Mouse (Mus musculus): ENCODE data around the gene Itpr2. TPM values are rescaled to one million over a fixed set of nuclear protein-coding genes. Genes with fewer than 3 reads are reported as not detected.

Itpr2 gene
- total and polyA plus RNA-seq, 3 experiments = 2.3 to 46.0 (median 37.6) TPM

DNA sequence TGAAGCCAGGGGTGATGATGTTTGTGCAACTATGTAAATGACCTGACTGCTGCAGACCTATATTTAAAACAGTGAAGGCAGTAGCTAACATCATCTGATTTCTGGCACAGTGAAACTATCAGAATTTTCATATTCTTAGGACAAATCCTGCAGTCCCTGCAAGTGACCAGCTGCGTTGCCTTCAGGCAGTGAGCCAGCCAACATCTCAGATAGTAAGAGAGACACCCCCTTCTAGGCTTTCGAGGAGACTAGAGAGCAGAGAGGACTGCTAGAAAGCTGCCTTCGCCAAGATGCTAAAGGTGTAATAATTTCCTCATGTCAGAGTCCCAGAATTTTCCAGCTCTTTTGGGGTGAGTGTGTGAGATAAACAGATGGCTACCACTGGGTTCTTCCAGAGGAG lies 388.0 kb downstream of the Itpr2 start:
- no peaks in the 10 kb centered on the region for H3K4me1 ChIP-seq (ENCODE audit: insufficient read depth, low read depth, low read length)
- no peak overlapping the region for H3K4me3 ChIP-seq (ENCODE audit: low read depth, low read length)
- H3K36me3 ChIP-seq (replicated peaks) = peaks cover 8% of the 10 kb centered on the region
- DNase-seq (ENCODE audit: low spot score) (no peak), ATAC-seq (ENCODE audit: extremely low read depth, insufficient number of reproducible peaks, low FRiP score, poor library complexity, severe bottlenecking) (no peak)
- no peak for TF ChIP-seq CTCF (IDR thresholded peaks at IDR 0.05; ENCODE audit: low read depth, low read length)
- TF ChIP-seq GATA2 (IDR thresholded peaks at IDR 0.05; ENCODE audit: borderline replicate concordance, low read depth, low read length) = no peak
- TF ChIP-seq GATA1 (IDR thresholded peaks at IDR 0.05; ENCODE audit: borderline replicate concordance, low read length) = no peak
- no peak for TF ChIP-seq POLR2AphosphoS5 (IDR thresholded peaks at IDR 0.05; ENCODE audit: insufficient replicate concordance, low read depth, low read length)
- TF ChIP-seq TAL1 (conservative IDR thresholded peaks at IDR 0.05; ENCODE audit: low read depth, low read length) = no peak
- H3K9me3 ChIP-seq (replicated peaks) = peaks cover 2% of the 10 kb centered on the region; the same call in 1 of the 2 replicates
- no peaks in the 10 kb centered on the region for H3K27me3 ChIP-seq (ENCODE audit: insufficient read depth, low read length)

DNA sequence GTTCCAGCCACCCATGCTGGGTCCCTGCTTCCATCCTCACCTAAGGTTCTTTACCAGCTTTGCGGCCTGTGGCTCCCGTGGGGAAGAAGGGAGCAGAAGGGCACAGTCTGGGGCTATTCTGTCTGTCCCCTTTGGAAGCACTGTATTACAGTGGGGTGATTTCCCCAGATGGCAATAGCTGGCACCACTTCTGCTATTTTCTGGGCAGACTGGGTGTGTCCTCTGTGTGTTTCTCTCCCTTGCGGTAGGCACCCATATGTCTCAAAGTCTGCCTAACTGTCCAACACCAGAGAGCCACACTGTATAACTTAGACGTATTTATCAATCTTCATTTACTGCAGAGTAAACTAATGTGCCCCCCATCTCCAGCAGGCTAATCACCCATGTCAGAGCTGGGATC lies 388.9 kb downstream of the Itpr2 start:
- DNase-seq (ENCODE audit: low spot score) = no peak
- Histone ChIP-seq H3K27me3 (ENCODE audit: insufficient read depth, low read length) (no peaks in the 10 kb centered on the region), H3K9me3 (replicated peaks) (peaks cover 2% of the 10 kb centered on the region; the same call in 1 of the 2 replicates), H3K4me1 (ENCODE audit: insufficient read depth, low read depth, low read length) (no peaks in the 10 kb centered on the region), H3K36me3 (replicated peaks) (peaks cover 8% of the 10 kb centered on the region), H3K4me3 (ENCODE audit: low read depth, low read length) (no peak overlapping the region)
- TF ChIP-seq GATA1 (IDR thresholded peaks at IDR 0.05; ENCODE audit: borderline replicate concordance, low read length) (no peak), GATA2 (IDR thresholded peaks at IDR 0.05; ENCODE audit: borderline replicate concordance, low read depth, low read length) (no peak), TAL1 (conservative IDR thresholded peaks at IDR 0.05; ENCODE audit: low read depth, low read length) (no peak), CTCF (IDR thresholded peaks at IDR 0.05; ENCODE audit: low read depth, low read length) (no peak), POLR2AphosphoS5 (IDR thresholded peaks at IDR 0.05; ENCODE audit: insufficient replicate concordance, low read depth, low read length) (no peak)
- ATAC-seq (ENCODE audit: extremely low read depth, insufficient number of reproducible peaks, low FRiP score, poor library complexity, severe bottlenecking) = no peak

DNA sequence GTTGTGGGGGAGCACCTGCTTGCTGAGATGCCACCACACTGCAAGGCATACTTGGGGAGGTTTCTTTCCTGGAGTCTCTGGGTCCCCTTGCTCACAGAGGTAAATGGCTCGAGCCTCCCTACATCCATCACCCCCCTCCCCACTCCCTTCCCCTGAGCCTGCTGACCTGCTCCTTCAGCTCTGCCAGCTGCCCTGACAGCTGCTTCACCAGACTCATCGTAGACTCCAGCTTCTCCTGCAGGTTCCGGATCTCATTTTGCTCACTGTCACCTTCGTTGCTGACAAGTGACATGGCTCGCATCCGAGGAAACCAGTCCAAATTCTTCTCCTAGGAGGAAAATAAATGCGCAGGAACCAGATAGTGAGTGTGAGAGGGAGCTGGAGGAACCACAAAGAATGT lies 389.8 kb downstream of the Itpr2 start:
- no peak overlapping the region for H3K4me3 ChIP-seq (ENCODE audit: low read depth, low read length)
- no peaks in the 10 kb centered on the region for H3K27me3 ChIP-seq (ENCODE audit: insufficient read depth, low read length)
- peaks cover 2% of the 10 kb centered on the region; the same call in 1 of the 2 replicates for H3K9me3 ChIP-seq (replicated peaks)
- TF ChIP-seq POLR2AphosphoS5 (IDR thresholded peaks at IDR 0.05; ENCODE audit: insufficient replicate concordance, low read depth, low read length) (no peak), CTCF (IDR thresholded peaks at IDR 0.05; ENCODE audit: low read depth, low read length) (no peak), TAL1 (conservative IDR thresholded peaks at IDR 0.05; ENCODE audit: low read depth, low read length) (no peak), GATA2 (IDR thresholded peaks at IDR 0.05; ENCODE audit: borderline replicate concordance, low read depth, low read length) (no peak), GATA1 (IDR thresholded peaks at IDR 0.05; ENCODE audit: borderline replicate concordance, low read length) (no peak)
- ATAC-seq (ENCODE audit: extremely low read depth, insufficient number of reproducible peaks, low FRiP score, poor library complexity, severe bottlenecking) = no peak
- H3K36me3 ChIP-seq (replicated peaks) = peaks cover 8% of the 10 kb centered on the region
- no peak for DNase-seq (ENCODE audit: low spot score)
- H3K4me1 ChIP-seq (ENCODE audit: insufficient read depth, low read depth, low read length) = no peaks in the 10 kb centered on the region

DNA sequence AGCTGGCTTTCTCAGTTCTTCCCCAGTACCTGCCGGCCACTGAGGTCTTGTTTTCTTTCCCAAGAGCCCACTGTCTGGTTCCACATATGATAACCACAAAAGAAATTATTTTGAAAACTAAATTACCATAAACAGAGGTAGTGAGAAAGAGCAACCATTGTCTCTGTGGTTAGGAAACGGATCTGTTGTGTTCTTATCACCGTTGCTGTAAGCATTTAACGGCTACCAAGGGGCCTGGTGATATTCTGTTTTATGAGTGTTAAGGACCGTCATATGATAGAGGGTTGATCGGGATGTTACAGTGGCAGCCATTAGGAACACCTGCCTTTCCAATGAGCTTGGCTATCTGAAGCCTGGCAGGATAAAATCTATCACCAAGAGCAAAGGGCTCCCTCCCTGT lies 390.2 kb downstream of the Itpr2 start:
- Histone ChIP-seq H3K27me3 (ENCODE audit: insufficient read depth, low read length) (no peaks in the 10 kb centered on the region), H3K4me1 (ENCODE audit: insufficient read depth, low read depth, low read length) (no peaks in the 10 kb centered on the region), H3K9me3 (replicated peaks) (peaks cover 2% of the 10 kb centered on the region; the same call in 1 of the 2 replicates), H3K36me3 (replicated peaks) (peaks cover 8% of the 10 kb centered on the region), H3K4me3 (ENCODE audit: low read depth, low read length) (no peak overlapping the region)
- DNase-seq (ENCODE audit: low spot score) (no peak), ATAC-seq (ENCODE audit: extremely low read depth, insufficient number of reproducible peaks, low FRiP score, poor library complexity, severe bottlenecking) (no peak)
- no peak for TF ChIP-seq CTCF (IDR thresholded peaks at IDR 0.05; ENCODE audit: low read depth, low read length)
- TF ChIP-seq TAL1 (conservative IDR thresholded peaks at IDR 0.05; ENCODE audit: low read depth, low read length) = no peak
- no peak for TF ChIP-seq POLR2AphosphoS5 (IDR thresholded peaks at IDR 0.05; ENCODE audit: insufficient replicate concordance, low read depth, low read length)
- TF ChIP-seq GATA2 (IDR thresholded peaks at IDR 0.05; ENCODE audit: borderline replicate concordance, low read depth, low read length) = no peak
- TF ChIP-seq GATA1 (IDR thresholded peaks at IDR 0.05; ENCODE audit: borderline replicate concordance, low read length) = no peak

DNA sequence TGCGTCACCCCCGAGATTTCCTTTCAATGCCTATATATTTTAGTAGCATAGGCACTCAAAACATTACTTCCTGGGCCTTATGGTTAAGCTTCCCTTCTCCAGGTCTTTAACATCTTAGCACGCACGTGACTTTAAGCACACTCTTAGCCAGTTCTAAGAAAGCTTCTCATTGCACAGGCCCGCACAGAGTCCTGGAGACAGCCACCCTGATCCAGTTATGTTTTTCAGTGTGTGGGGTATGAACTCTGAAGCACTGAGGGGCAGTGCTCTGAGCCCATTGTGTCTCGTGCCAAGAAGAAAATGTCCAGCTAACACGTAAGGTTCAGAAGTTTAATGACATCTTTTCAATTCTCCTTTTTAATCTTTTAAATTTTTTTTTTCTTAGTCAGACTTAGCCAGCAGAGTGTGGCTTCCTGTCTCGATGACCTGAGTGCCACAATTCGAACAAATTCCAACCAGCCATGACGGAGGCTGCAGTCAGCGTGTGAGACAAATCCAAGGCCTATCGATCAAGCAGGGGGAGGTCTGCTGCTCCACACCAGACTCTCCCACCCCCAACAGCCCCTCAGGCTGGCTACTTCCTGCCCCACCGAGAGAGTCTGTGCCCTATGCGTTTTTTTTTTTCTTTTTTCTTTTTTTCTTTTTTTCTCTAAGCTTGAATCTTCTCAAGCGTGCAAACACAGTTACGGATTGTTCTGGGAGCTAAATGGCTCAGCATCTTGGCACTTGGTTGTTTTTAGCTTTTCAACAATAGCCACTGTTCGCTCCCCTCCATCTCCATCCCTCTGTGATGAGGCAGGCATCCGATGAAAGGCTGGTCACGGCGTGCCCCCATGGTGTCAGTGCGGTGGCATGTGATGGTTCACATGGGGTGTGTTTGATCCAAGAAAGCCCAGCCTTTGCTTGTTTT lies 390.9 kb downstream of the Itpr2 start:
- Histone ChIP-seq H3K4me1 (ENCODE audit: insufficient read depth, low read depth, low read length) (no peaks in the 10 kb centered on the region), H3K9me3 (replicated peaks) (peaks cover 2% of the 10 kb centered on the region; the same call in 1 of the 2 replicates), H3K4me3 (ENCODE audit: low read depth, low read length) (no peak overlapping the region), H3K36me3 (replicated peaks) (peaks cover 8% of the 10 kb centered on the region), H3K27me3 (ENCODE audit: insufficient read depth, low read length) (no peaks in the 10 kb centered on the region)
- ATAC-seq (ENCODE audit: extremely low read depth, insufficient number of reproducible peaks, low FRiP score, poor library complexity, severe bottlenecking) (no peak), DNase-seq (ENCODE audit: low spot score) (no peak)
- no peak for TF ChIP-seq TAL1 (conservative IDR thresholded peaks at IDR 0.05; ENCODE audit: low read depth, low read length)
- no peak for TF ChIP-seq GATA2 (IDR thresholded peaks at IDR 0.05; ENCODE audit: borderline replicate concordance, low read depth, low read length)
- TF ChIP-seq GATA1 (IDR thresholded peaks at IDR 0.05; ENCODE audit: borderline replicate concordance, low read length) = no peak
- no peak for TF ChIP-seq CTCF (IDR thresholded peaks at IDR 0.05; ENCODE audit: low read depth, low read length)
- no peak for TF ChIP-seq POLR2AphosphoS5 (IDR thresholded peaks at IDR 0.05; ENCODE audit: insufficient replicate concordance, low read depth, low read length)

DNA sequence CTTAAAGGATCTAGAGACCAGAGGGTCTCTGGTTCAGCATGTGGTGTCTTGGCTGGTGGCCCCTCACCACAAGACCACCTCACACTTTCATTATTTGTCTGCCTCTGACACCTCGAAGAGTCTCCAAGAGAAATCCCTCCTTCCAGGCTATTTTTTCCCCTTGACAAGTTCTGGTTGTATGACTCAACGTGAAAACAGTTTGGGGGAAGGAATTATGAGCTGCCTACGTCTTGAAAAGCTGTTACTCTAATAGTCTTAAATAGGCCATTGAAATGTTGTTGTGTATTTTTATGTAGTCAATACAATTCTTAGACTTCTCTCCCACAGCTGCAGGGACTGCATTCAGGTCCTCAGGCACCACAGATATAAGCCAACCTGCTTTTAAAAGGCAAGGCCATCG lies 391.6 kb downstream of the Itpr2 start:
- Histone ChIP-seq H3K9me3 (replicated peaks) (peaks cover 2% of the 10 kb centered on the region; the same call in 1 of the 2 replicates), H3K4me3 (ENCODE audit: low read depth, low read length) (no peak overlapping the region), H3K4me1 (ENCODE audit: insufficient read depth, low read depth, low read length) (no peaks in the 10 kb centered on the region), H3K36me3 (replicated peaks) (peaks cover 8% of the 10 kb centered on the region), H3K27me3 (ENCODE audit: insufficient read depth, low read length) (no peaks in the 10 kb centered on the region)
- no peak for ATAC-seq (ENCODE audit: extremely low read depth, insufficient number of reproducible peaks, low FRiP score, poor library complexity, severe bottlenecking)
- DNase-seq (ENCODE audit: low spot score) = no peak
- TF ChIP-seq CTCF (IDR thresholded peaks at IDR 0.05; ENCODE audit: low read depth, low read length) (no peak), TAL1 (conservative IDR thresholded peaks at IDR 0.05; ENCODE audit: low read depth, low read length) (no peak)

Data from G1E (cell line).